Mouse (Mus musculus): ENCODE results near the gene Adamts1. TPM values are rescaled to one million over a fixed set of nuclear protein-coding genes. Genes with fewer than 3 reads are reported as not detected.

Gene Adamts1
- 8.6 and 9.2 TPM in 2 replicates for polyA plus RNA-seq (2016; fragmentation: Nextera tagmentation; extraction: Ambion mirVana)

GRCm38 (mm10) chr16:85802954-85803353 is at the start of gene Adamts1:
Gene Adamts1 (minus strand): TSS chr16:85803113.
- Histone ChIP-seq H3K4me3 (peak within 1 kb of the TSS; percentile 60), H3K36me3 (peaks cover 4% of the 10 kb centered on the region), H3K9ac (replicated peaks) (peak within 1 kb of the TSS; percentile 60), H3K27me3 (peaks cover 16% of the 10 kb centered on the region; the same call in 1 of the 2 replicates), H3K9me3 (no peaks in the 10 kb centered on the region), H3K4me1 (0 out of 2 replicates have a peak, but pooled peaks cover 8% of the 10 kb centered on the region), H3K4me2 (replicated peaks) (peak within 1 kb of the TSS; percentile 79), H3K27ac (replicated peaks) (peak within 1 kb of the TSS; percentile 70)
- WGBS, result 0% methylated on average over 25 of the region's 26 CpGs
- peak; percentile 78 for ATAC-seq (ENCODE audit: low FRiP score, low read depth)

GRCm38 (mm10) chr16:85827066-85827465 is 24.2 kb upstream of the Adamts1 start:
- Histone ChIP-seq H3K27me3 (no peaks in the 10 kb centered on the region), H3K27ac (replicated peaks) (no peak overlapping the region), H3K9me3 (no peaks in the 10 kb centered on the region), H3K36me3 (no peaks in the 10 kb centered on the region), H3K4me1 (no peaks in the 10 kb centered on the region), H3K4me2 (replicated peaks) (no peak overlapping the region), H3K4me3 (no peak overlapping the region), H3K9ac (replicated peaks) (no peak overlapping the region)
- 80% methylated on average over 3 of the region's 3 CpGs for WGBS
- no peak for ATAC-seq (ENCODE audit: low FRiP score, low read depth)

- no peaks in the 10 kb centered on the region for H3K9me3 ChIP-seq
- no peaks in the 10 kb centered on the region for H3K36me3 ChIP-seq
- no peak overlapping the region for H3K4me3 ChIP-seq
- no peak overlapping the region for H3K9ac ChIP-seq (replicated peaks)
- no peaks in the 10 kb centered on the region for H3K27me3 ChIP-seq
- ATAC-seq (ENCODE audit: low FRiP score, low read depth), result no peak
- H3K4me2 ChIP-seq (replicated peaks), result no peak overlapping the region
- H3K4me1 ChIP-seq, result no peaks in the 10 kb centered on the region
- WGBS, result 87% methylated on average over 5 of the region's 5 CpGs
- no peak overlapping the region for H3K27ac ChIP-seq (replicated peaks)
Observed at GRCm38 (mm10) chr16:85822330-85822916, 19.5 kb upstream of the Adamts1 start.

DNA sequence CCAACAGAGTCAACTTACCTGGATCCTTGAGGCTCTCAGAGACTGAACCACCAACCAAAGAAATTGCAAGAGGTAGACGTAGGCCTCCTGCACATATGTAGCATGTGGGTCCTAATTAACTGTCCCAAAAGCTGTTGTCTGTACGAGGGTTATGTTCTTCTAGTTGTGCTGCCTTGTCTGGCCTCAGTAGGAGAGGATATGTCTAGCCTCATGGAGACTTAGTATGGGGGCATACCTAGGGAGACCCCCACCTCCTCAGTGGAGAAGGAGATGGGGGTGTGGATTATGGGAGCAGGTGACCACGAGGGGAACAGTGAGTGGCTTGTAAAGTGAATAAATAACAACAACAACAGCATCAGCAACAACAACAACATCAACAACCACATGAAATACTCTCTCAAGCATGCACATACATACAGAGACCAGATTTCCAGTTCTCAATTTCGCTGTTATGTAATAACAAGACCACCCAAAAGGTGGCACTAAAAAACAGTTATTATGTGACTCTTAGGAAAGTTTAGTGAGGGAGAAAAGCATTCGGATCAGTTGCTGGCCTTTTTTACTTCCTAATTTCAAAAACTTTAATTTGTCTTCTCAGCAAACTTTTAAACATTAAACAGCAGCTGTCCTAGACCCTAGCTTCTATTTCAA is 17.0 kb upstream of the Adamts1 start:
- H3K9me3 ChIP-seq, result no peaks in the 10 kb centered on the region
- 59% methylated on average over 5 of the region's 5 CpGs for WGBS
- no peaks in the 10 kb centered on the region for H3K27me3 ChIP-seq
- no peak overlapping the region for H3K4me3 ChIP-seq
- no peak overlapping the region for H3K4me2 ChIP-seq (replicated peaks)
- H3K9ac ChIP-seq (replicated peaks), result no peak overlapping the region
- H3K27ac ChIP-seq (replicated peaks), result no peak overlapping the region
- H3K4me1 ChIP-seq, result no peaks in the 10 kb centered on the region
- ATAC-seq (ENCODE audit: low FRiP score, low read depth), result peak; percentile 55
- H3K36me3 ChIP-seq, result no peaks in the 10 kb centered on the region

GRCm38 (mm10) chr16:85814116-85814515 is 11.2 kb upstream of the Adamts1 start:
- H3K4me2 ChIP-seq (replicated peaks), result no peak overlapping the region
- H3K27me3 ChIP-seq, result no peaks in the 10 kb centered on the region
- no peak for ATAC-seq (ENCODE audit: low FRiP score, low read depth)
- no peak overlapping the region for H3K9ac ChIP-seq (replicated peaks)
- no peaks in the 10 kb centered on the region for H3K36me3 ChIP-seq
- H3K4me1 ChIP-seq, result no peaks in the 10 kb centered on the region
- H3K27ac ChIP-seq (replicated peaks), result no peak overlapping the region
- no peaks in the 10 kb centered on the region for H3K9me3 ChIP-seq
- 91% methylated on average over 2 of the region's 2 CpGs for WGBS
- H3K4me3 ChIP-seq, result no peak overlapping the region

DNA sequence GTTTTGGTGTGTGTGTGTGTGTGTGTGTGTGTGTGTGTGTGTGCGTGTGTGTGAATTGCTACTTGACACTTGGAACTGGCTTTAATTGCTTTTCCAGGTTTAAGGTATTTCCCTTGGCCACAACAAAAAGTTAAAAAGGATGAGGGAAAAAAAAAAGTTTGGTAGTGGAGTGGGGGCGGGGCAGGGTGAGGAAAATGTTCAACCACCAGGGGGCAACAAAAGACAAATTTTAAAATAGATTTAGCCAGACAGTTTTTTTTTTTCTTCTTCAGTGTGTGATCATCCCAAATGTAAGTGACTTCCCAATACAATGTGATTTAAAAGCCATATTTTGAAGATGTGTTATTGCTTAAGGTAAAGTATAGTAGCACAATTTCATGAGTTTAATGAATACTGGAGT is 4.7 kb upstream of the Adamts1 start:
- no peak overlapping the region for H3K9ac ChIP-seq (replicated peaks)
- H3K4me1 ChIP-seq, result 0 out of 2 replicates have a peak, but pooled peaks cover 5% of the 10 kb centered on the region
- H3K9me3 ChIP-seq, result no peaks in the 10 kb centered on the region
- H3K4me3 ChIP-seq, result no peak overlapping the region
- H3K4me2 ChIP-seq (replicated peaks), result no peak overlapping the region
- 6% methylated on average over 2 of the region's 2 CpGs for WGBS
- ATAC-seq (ENCODE audit: low FRiP score, low read depth), result no peak
- H3K27me3 ChIP-seq, result peaks cover 14% of the 10 kb centered on the region; the same call in 1 of the 2 replicates
- H3K36me3 ChIP-seq, result no peaks in the 10 kb centered on the region
- H3K27ac ChIP-seq (replicated peaks), result no peak overlapping the region

DNA sequence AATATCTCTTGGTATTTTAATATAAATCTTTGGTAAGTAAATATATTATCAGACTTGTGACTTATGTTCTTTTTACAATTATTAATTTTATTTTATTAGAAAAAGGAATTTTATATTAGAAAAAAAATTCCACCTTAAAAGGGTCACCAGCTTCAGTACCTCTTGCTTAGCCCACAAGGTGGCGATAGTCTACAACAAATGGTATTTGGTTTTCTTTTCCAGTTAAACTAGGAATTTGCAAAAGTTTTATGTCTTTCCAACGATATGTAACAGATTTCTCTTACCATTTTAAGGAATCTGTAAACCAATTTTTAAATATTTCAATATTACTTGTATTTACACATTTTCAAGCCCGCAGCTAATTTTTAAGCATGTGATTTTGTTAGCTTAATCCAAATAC is 4.2 kb upstream of the Adamts1 start:
- Histone ChIP-seq H3K9me3 (no peaks in the 10 kb centered on the region), H3K27ac (replicated peaks) (no peak overlapping the region), H3K27me3 (peaks cover 14% of the 10 kb centered on the region; the same call in 1 of the 2 replicates), H3K4me1 (0 out of 2 replicates have a peak, but pooled peaks cover 5% of the 10 kb centered on the region), H3K4me3 (no peak overlapping the region), H3K4me2 (replicated peaks) (no peak overlapping the region), H3K36me3 (no peaks in the 10 kb centered on the region), H3K9ac (replicated peaks) (no peak overlapping the region)
- ATAC-seq (ENCODE audit: low FRiP score, low read depth), result no peak
- WGBS, result 24% methylated on average over 3 of the region's 3 CpGs

DNA sequence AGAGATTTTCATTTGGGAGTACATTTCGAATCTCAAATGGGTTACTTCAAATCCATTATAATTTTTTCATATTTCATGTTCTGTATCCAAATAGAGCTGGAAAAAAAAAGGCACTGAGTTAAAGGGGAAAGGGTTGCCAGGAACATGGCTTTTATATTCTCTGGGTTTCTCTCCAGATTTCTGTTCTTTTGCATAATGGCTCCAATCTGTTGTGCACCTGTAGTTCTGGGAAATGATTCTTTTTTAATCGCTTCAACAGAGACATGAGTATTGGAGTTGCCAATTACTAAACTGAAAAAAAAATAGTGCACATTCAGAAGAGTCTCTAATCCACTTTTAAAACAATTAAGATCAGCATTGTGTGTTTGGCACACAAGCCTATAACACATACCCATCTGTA is 2.7 kb upstream of the Adamts1 start:
- H3K4me1 ChIP-seq, result 0 out of 2 replicates have a peak, but pooled peaks cover 8% of the 10 kb centered on the region
- no peaks in the 10 kb centered on the region for H3K9me3 ChIP-seq
- no peak overlapping the region for H3K9ac ChIP-seq (replicated peaks)
- H3K27ac ChIP-seq (replicated peaks), result no peak overlapping the region
- no peaks in the 10 kb centered on the region for H3K36me3 ChIP-seq
- no peak overlapping the region for H3K4me2 ChIP-seq (replicated peaks)
- 91% methylated on average over 2 of the region's 2 CpGs for WGBS
- H3K4me3 ChIP-seq, result no peak overlapping the region
- ATAC-seq (ENCODE audit: low FRiP score, low read depth), result no peak
- peaks cover 14% of the 10 kb centered on the region; the same call in 1 of the 2 replicates for H3K27me3 ChIP-seq

DNA sequence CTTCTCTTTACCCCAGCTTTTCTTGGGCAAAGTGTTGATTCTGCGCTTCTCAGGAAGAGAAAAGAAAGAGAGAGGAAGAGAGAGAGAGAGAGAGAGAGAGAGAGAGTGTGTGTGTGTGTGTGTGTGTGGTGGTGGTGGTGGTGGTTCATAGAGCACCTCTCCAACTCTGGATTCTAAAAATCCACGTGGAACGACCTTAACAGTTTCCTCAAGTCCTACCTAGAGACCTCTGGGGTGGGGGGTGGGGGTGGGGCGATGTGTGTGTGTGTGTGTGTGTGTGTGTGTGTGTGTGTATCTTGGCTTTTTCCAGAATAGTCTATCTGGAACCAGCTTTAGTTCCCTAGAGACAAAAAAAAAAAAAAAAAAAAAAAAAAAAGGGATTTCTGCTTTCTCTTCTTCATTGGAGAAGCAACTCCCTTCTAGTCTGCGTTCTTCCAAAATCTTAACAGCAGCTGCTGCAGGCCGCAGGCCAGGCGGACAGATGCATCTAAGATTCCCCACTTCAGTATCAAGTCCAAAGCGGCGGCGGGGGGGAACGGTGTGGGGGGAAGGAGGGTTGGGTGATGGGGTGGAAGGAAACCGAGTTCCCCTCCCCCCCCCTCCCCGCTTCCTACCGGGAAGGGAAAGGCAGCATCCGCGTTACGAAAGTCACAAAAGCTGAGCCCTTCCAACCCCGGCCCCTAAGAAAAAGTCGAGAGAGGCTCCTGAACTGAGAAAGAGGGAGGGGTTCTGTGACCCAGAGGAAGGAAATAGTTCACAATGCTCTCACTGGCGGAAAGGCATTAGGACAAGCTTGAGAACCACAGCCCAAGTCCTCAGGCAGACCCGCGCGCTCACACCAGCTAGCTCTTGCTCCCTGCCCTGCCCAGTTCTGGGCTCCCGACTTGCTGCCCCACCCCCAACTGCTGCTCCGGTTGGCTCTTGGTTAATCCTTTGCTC is 969 bp upstream of the Adamts1 start:
- ATAC-seq (ENCODE audit: low FRiP score, low read depth), result peak; percentile 17; the same call in 1 of the 2 replicates
- Histone ChIP-seq H3K4me2 (replicated peaks) (peak overlapping the region; percentile 79), H3K9ac (replicated peaks) (peak overlapping the region; percentile 60), H3K36me3 (no peaks in the 10 kb centered on the region; the same call in none of the 2 replicates), H3K9me3 (no peaks in the 10 kb centered on the region), H3K4me3 (peak overlapping the region; percentile 60), H3K4me1 (0 out of 2 replicates have a peak, but pooled peaks cover 8% of the 10 kb centered on the region), H3K27me3 (peaks cover 16% of the 10 kb centered on the region; the same call in 1 of the 2 replicates), H3K27ac (replicated peaks) (peak overlapping the region; percentile 70)
- WGBS, result 2% methylated on average over 23 of the region's 25 CpGs

- peak overlapping the region; percentile 60 for H3K9ac ChIP-seq (replicated peaks)
- H3K4me2 ChIP-seq (replicated peaks), result peak overlapping the region; percentile 79
- no peaks in the 10 kb centered on the region for H3K9me3 ChIP-seq
- H3K36me3 ChIP-seq, result peaks cover 10% of the 10 kb centered on the region
- WGBS, result under 1% methylated on average over 67 of the region's 67 CpGs
- H3K27ac ChIP-seq (replicated peaks), result peak overlapping the region; percentile 70
- H3K4me1 ChIP-seq, result 0 out of 2 replicates have a peak, but pooled peaks cover 8% of the 10 kb centered on the region
- H3K27me3 ChIP-seq, result peaks cover 16% of the 10 kb centered on the region; the same call in 1 of the 2 replicates
- H3K4me3 ChIP-seq, result peak overlapping the region; percentile 60
- peak; percentile 17 for ATAC-seq (ENCODE audit: low FRiP score, low read depth)
Observed at GRCm38 (mm10) chr16:85801971-85802811, 722 bp downstream of the Adamts1 start.

GRCm38 (mm10) chr16:85801252-85801651 is 1.7 kb downstream of the Adamts1 start:
- Histone ChIP-seq H3K4me3 (peak overlapping the region; percentile 60), H3K27ac (replicated peaks) (peak overlapping the region; percentile 58; the same call in 1 of the 2 replicates), H3K4me2 (replicated peaks) (peak overlapping the region; percentile 79), H3K4me1 (0 out of 2 replicates have a peak, but pooled peaks cover 8% of the 10 kb centered on the region), H3K9ac (replicated peaks) (peak overlapping the region; percentile 60; the same call in 1 of the 2 replicates), H3K27me3 (peaks cover 16% of the 10 kb centered on the region; the same call in 1 of the 2 replicates), H3K9me3 (no peaks in the 10 kb centered on the region), H3K36me3 (peaks cover 16% of the 10 kb centered on the region)
- ATAC-seq (ENCODE audit: low FRiP score, low read depth), result peak; percentile 69
- 0% methylated on average over 23 of the region's 23 CpGs for WGBS
